Mouse (Mus musculus): Measurements from ENCODE around the gene Zfp609. TPM values are rescaled to one million over a fixed set of nuclear protein-coding genes. Genes with fewer than 3 reads are reported as not detected.

The Zfp609 gene
- total RNA-seq, 2 experiments from 2014 or later = 54.2 to 62.2 TPM

GRCm38 (mm10) chr9:65829410-65829809 lies 2.0 kb upstream of the Zfp609 start:
- TF ChIP-seq CTCF (conservative IDR thresholded peaks at IDR 0.05) = peak; percentile 58
- DNase-seq (ENCODE audit: low spot score in 2 of 2) = no peak
- H3K4me3 ChIP-seq = no peak overlapping the region
- no peak overlapping the region for H3K27ac ChIP-seq

- DNase-seq (ENCODE audit: low spot score in 2 of 2) = no peak
- H3K4me3 ChIP-seq = no peak overlapping the region
- H3K27ac ChIP-seq = no peak overlapping the region
- TF ChIP-seq CTCF (conservative IDR thresholded peaks at IDR 0.05) = no peak
These were observed 1.1 kb upstream of the Zfp609 start for GRCm38 (mm10) chr9:65828511-65828910.

- DNase-seq (ENCODE audit: low spot score in 2 of 2) = no peak
- Histone ChIP-seq H3K27ac (peak overlapping the region; percentile 93), H3K4me3 (peak overlapping the region; percentile 61)
- TF ChIP-seq CTCF (conservative IDR thresholded peaks at IDR 0.05) = no peak
These were observed 646 bp upstream of the Zfp609 start for GRCm38 (mm10) chr9:65828016-65828403.

- Histone ChIP-seq H3K4me3 (peak overlapping the region; percentile 89), H3K27ac (peak overlapping the region; percentile 93)
- peak; percentile 60 to 63 for DNase-seq (ENCODE audit: low spot score in 2 of 2)
- peak; percentile 31 for TF ChIP-seq CTCF (conservative IDR thresholded peaks at IDR 0.05)
These were observed 598 bp downstream of the Zfp609 start for GRCm38 (mm10) chr9:65826588-65827343.

GRCm38 (mm10) chr9:65826226-65826587 lies 1.2 kb downstream of the Zfp609 start:
- TF ChIP-seq CTCF (conservative IDR thresholded peaks at IDR 0.05) = no peak
- peak in 1 of 2 experiments; percentile 23 for DNase-seq (ENCODE audit: low spot score in 2 of 2)
- Histone ChIP-seq H3K27ac (peak overlapping the region; percentile 93), H3K4me3 (peak overlapping the region; percentile 89)

- peak overlapping the region; percentile 12 for H3K4me3 ChIP-seq
- no peak for TF ChIP-seq CTCF (conservative IDR thresholded peaks at IDR 0.05)
- DNase-seq (ENCODE audit: low spot score in 2 of 2) = no peak
- peak overlapping the region; percentile 1; the same call in 1 of the 2 replicates for H3K27ac ChIP-seq
These were observed 3.5 kb downstream of the Zfp609 start for GRCm38 (mm10) chr9:65823716-65824462.

GRCm38 (mm10) chr9:65822011-65822410 lies 5.4 kb downstream of the Zfp609 start:
- Histone ChIP-seq H3K27ac (no peak overlapping the region), H3K4me3 (no peak overlapping the region)
- TF ChIP-seq CTCF (conservative IDR thresholded peaks at IDR 0.05) = no peak
- no peak for DNase-seq (ENCODE audit: low spot score in 2 of 2)

GRCm38 (mm10) chr9:65820301-65820700 lies 7.1 kb downstream of the Zfp609 start:
- Histone ChIP-seq H3K4me3 (no peak overlapping the region), H3K27ac (no peak overlapping the region)
- DNase-seq (ENCODE audit: low spot score in 2 of 2) = no peak
- TF ChIP-seq CTCF (conservative IDR thresholded peaks at IDR 0.05) = no peak

GRCm38 (mm10) chr9:65818402-65818801 lies 9.0 kb downstream of the Zfp609 start:
- Histone ChIP-seq H3K4me3 (no peak overlapping the region), H3K27ac (no peak overlapping the region)
- no peak for TF ChIP-seq CTCF (conservative IDR thresholded peaks at IDR 0.05)
- DNase-seq (ENCODE audit: low spot score in 2 of 2) = no peak

- DNase-seq (ENCODE audit: low spot score in 2 of 2) = no peak
- H3K27ac ChIP-seq = no peak overlapping the region
- H3K4me3 ChIP-seq = no peak overlapping the region
- TF ChIP-seq CTCF (conservative IDR thresholded peaks at IDR 0.05) = no peak
These were observed 14.5 kb downstream of the Zfp609 start for GRCm38 (mm10) chr9:65812841-65813240.

GRCm38 (mm10) chr9:65811784-65812183 lies 15.6 kb downstream of the Zfp609 start:
- TF ChIP-seq CTCF (conservative IDR thresholded peaks at IDR 0.05) = no peak
- no peak overlapping the region for H3K27ac ChIP-seq
- no peak for DNase-seq (ENCODE audit: low spot score in 2 of 2)
- no peak overlapping the region for H3K4me3 ChIP-seq

GRCm38 (mm10) chr9:65807818-65808217 lies 19.5 kb downstream of the Zfp609 start:
- no peak for TF ChIP-seq CTCF (conservative IDR thresholded peaks at IDR 0.05)
- peak overlapping the region; percentile 53; the same call in 1 of the 2 replicates for H3K27ac ChIP-seq
- H3K4me3 ChIP-seq = no peak overlapping the region
- no peak for DNase-seq (ENCODE audit: low spot score in 2 of 2)

GRCm38 (mm10) chr9:65807251-65807650 lies 20.1 kb downstream of the Zfp609 start:
- no peak for TF ChIP-seq CTCF (conservative IDR thresholded peaks at IDR 0.05)
- DNase-seq (ENCODE audit: low spot score in 2 of 2) = no peak
- Histone ChIP-seq H3K27ac (peak overlapping the region; percentile 65), H3K4me3 (no peak overlapping the region)
